Mouse (Mus musculus): ENCODE data around the gene Ube2u.

Gene Ube2u

GRCm38 (mm10) chr4:100547905-100548304 is 69.3 kb downstream of the Ube2u start:
- DNase-seq (ENCODE audit: low read depth, low spot score), result peak; percentile 13

GRCm38 (mm10) chr4:100553296-100553695 is 74.6 kb downstream of the Ube2u start:
- DNase-seq (ENCODE audit: low read depth, low spot score), result no peak

GRCm38 (mm10) chr4:100588236-100589206 is 109.9 kb downstream of the Ube2u start:
- DNase-seq (ENCODE audit: low read depth, low spot score), result peak; percentile 85

GRCm38 (mm10) chr4:100595771-100596170 is 117.1 kb downstream of the Ube2u start:
- no peak for DNase-seq (ENCODE audit: low read depth, low spot score)

- peak; percentile 50 for DNase-seq (ENCODE audit: low read depth, low spot score)
Measured at GRCm38 (mm10) chr4:100596630-100597029, 118.0 kb downstream of the Ube2u start.

- peak; percentile 86 for DNase-seq (ENCODE audit: low read depth, low spot score)
Measured at GRCm38 (mm10) chr4:100597049-100597448, 118.4 kb downstream of the Ube2u start.

Measured in brain, adult 2 months (tissue).